Mouse (Mus musculus): ENCODE measurements around the gene Jtb. TPM values are rescaled to one million over a fixed set of nuclear protein-coding genes. Genes with fewer than 3 reads are reported as not detected.

Jtb gene
- total and polyA plus RNA-seq, 3 experiments = 103 to 107 TPM; not detected in 1

DNA sequence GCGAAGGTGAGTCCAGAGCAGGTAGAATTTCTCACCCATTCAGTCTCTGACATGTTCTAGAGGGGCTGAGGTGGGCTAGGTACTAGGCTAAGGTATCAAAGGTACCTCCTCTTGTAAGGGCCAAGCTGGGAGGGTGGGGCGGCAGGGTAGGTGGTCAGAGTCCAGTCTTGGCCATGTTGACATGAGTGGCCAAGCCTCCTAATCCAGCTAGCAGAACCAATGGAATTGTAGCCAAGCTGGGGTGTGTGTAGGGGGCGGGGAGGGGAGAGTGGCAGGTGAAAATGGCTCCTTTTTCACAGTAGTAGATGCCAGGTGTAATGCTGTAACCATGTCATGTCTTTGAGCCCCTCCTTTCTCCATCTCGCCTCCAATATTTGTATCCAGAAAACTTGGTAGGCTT is 27.1 kb downstream of the Jtb start:
- H3K36me3 ChIP-seq (ENCODE audit: control insufficient read depth in 1 of 2, insufficient read depth in 2 of 2, low read length in 2 of 2) = peaks cover 5 to 11% of the 10 kb centered on the region in 2 experiments
- no peaks in the 10 kb centered on the region for H3K9me3 ChIP-seq (replicated peaks; ENCODE audit: insufficient read depth, low read length)
- peaks cover 22% of the 10 kb centered on the region for H3K79me2 ChIP-seq (ENCODE audit: control insufficient read depth, insufficient read depth, low read length, poor library complexity)
- H3K27me3 ChIP-seq (ENCODE audit: control insufficient read depth in 1 of 2, insufficient read depth in 2 of 2, low read length in 2 of 2) = no peaks in the 10 kb centered on the region
- peaks cover 3 to 5% of the 10 kb centered on the region in 2 experiments; a peak in 3 of 4 replicates for H3K4me1 ChIP-seq (ENCODE audit: control insufficient read depth in 1 of 2, insufficient read depth in 2 of 2, low read length in 2 of 2)
- H3K9ac ChIP-seq (ENCODE audit: control insufficient read depth, low read depth, low read length, poor library complexity, severe bottlenecking) = no peak overlapping the region
- no peak for TF ChIP-seq E2F4 (IDR thresholded peaks at IDR 0.05; ENCODE audit: borderline replicate concordance, low read depth, low read length)
- TF ChIP-seq HCFC1 (IDR thresholded peaks at IDR 0.05; ENCODE audit: low read depth, low read length) = no peak
- no peak for TF ChIP-seq JUND (IDR thresholded peaks at IDR 0.05; ENCODE audit: low read depth, low read length)
- no peak for TF ChIP-seq MAZ (IDR thresholded peaks at IDR 0.05; ENCODE audit: low read depth, low read length)
- no peak for TF ChIP-seq ZNF384 (IDR thresholded peaks at IDR 0.05; ENCODE audit: low read depth, low read length)
- no peak for TF ChIP-seq RAD21 (IDR thresholded peaks at IDR 0.05; ENCODE audit: low read depth, low read length)
- no peak for TF ChIP-seq ELF1 (IDR thresholded peaks at IDR 0.05; ENCODE audit: low read depth, low read length)
- no peak for TF ChIP-seq MAX (IDR thresholded peaks at IDR 0.05; ENCODE audit: low read length)
- TF ChIP-seq TBP (IDR thresholded peaks at IDR 0.05; ENCODE audit: low read depth, low read length) = no peak
- no peak for TF ChIP-seq POLR2A (IDR thresholded peaks at IDR 0.05; ENCODE audit: control insufficient read depth in 1 of 2, insufficient read depth in 1 of 2, low read depth in 1 of 2, low read length in 2 of 2, poor library complexity in 1 of 2)
- no peak for TF ChIP-seq TAL1 (IDR thresholded peaks at IDR 0.05; ENCODE audit: low read length)
- TF ChIP-seq GATA1 (IDR thresholded peaks at IDR 0.05; ENCODE audit: low read depth, low read length) = no peak
- TF ChIP-seq POLR2AphosphoS2 (IDR thresholded peaks at IDR 0.05; ENCODE audit: low read length) = no peak
- TF ChIP-seq EP300 (IDR thresholded peaks at IDR 0.05; ENCODE audit: low read depth in 1 of 2, low read length in 2 of 2) = no peak
- no peak overlapping the region for H3K27ac ChIP-seq (ENCODE audit: control insufficient read depth, low read depth, low read length)
- no peak overlapping the region for H3K4me3 ChIP-seq (ENCODE audit: control insufficient read depth in 1 of 2, insufficient read depth in 1 of 2, low read depth in 2 of 2, low read length in 2 of 2)
- DNase-seq (ENCODE audit: low read depth, low spot score) = no peak

GRCm38 (mm10) chr3:90263121-90263771 is 31.8 kb downstream of the Jtb start:
- Histone ChIP-seq H3K9ac (ENCODE audit: control insufficient read depth, low read depth, low read length, poor library complexity, severe bottlenecking) (no peak overlapping the region), H3K4me3 (ENCODE audit: control insufficient read depth in 1 of 2, insufficient read depth in 1 of 2, low read depth in 2 of 2, low read length in 2 of 2) (no peak overlapping the region), H3K9me3 (replicated peaks; ENCODE audit: insufficient read depth, low read length) (no peaks in the 10 kb centered on the region), H3K4me1 (ENCODE audit: control insufficient read depth in 1 of 2, insufficient read depth in 2 of 2, low read length in 2 of 2) (peaks cover 4 to 21% of the 10 kb centered on the region in 2 experiments), H3K27me3 (ENCODE audit: control insufficient read depth in 1 of 2, insufficient read depth in 2 of 2, low read length in 2 of 2) (no peaks in the 10 kb centered on the region), H3K36me3 (ENCODE audit: control insufficient read depth in 1 of 2, insufficient read depth in 2 of 2, low read length in 2 of 2) (peaks cover 11 to 20% of the 10 kb centered on the region in 2 experiments), H3K79me2 (ENCODE audit: control insufficient read depth, insufficient read depth, low read length, poor library complexity) (peaks cover 22% of the 10 kb centered on the region), H3K27ac (ENCODE audit: control insufficient read depth, low read depth, low read length) (no peak overlapping the region)
- DNase-seq (ENCODE audit: low read depth, low spot score) = no peak
- TF ChIP-seq POLR2AphosphoS2 (IDR thresholded peaks at IDR 0.05; ENCODE audit: low read length) (no peak), MEF2A (IDR thresholded peaks at IDR 0.05; ENCODE audit: extremely low read depth, insufficient replicate concordance, low read depth, low read length, poor library complexity, severe bottlenecking) (no peak), MXI1 (IDR thresholded peaks at IDR 0.05; ENCODE audit: low read depth, low read length) (no peak), CHD2 (IDR thresholded peaks at IDR 0.05; ENCODE audit: low read length) (no peak), BHLHE40 (IDR thresholded peaks at IDR 0.05; ENCODE audit: borderline replicate concordance, low read depth, low read length) (no peak), CTCF (IDR thresholded peaks at IDR 0.05 in 2 of 3, conservative IDR thresholded peaks at IDR 0.05 in 1 of 3; ENCODE audit: control insufficient read depth in 1 of 3, insufficient read depth in 1 of 3, low read depth in 2 of 3, low read length in 3 of 3, poor library complexity in 1 of 3, severe bottlenecking in 1 of 3) (no peak), KAT2A (conservative IDR thresholded peaks at IDR 0.05; ENCODE audit: low read depth, low read length) (no peak), E2F4 (IDR thresholded peaks at IDR 0.05; ENCODE audit: borderline replicate concordance, low read depth, low read length) (no peak)
